Mouse (Mus musculus): Measurements from ENCODE around the gene Gm20388. TPM values are rescaled to one million over a fixed set of nuclear protein-coding genes. Genes with fewer than 3 reads are reported as not detected.

Gene Gm20388
- total RNA-seq, 1 experiment from 2014 or later, result 35.7 TPM

- ATAC-seq (replicated peaks; ENCODE audit: low read depth, poor library complexity, severe bottlenecking), result no peak
Observed at GRCm38 (mm10) chr8:122855123-122855522, 2944.5 kb downstream of the Gm20388 start.

GRCm38 (mm10) chr8:122856288-122856687 is 2945.6 kb downstream of the Gm20388 start:
- ATAC-seq (replicated peaks; ENCODE audit: low read depth, poor library complexity, severe bottlenecking), result no peak

- ATAC-seq (replicated peaks; ENCODE audit: low read depth, poor library complexity, severe bottlenecking), result no peak
Observed at GRCm38 (mm10) chr8:122859843-122860242, 2949.2 kb downstream of the Gm20388 start.

GRCm38 (mm10) chr8:122864719-122865129 is 2954.1 kb downstream of the Gm20388 start:
- peak; percentile 18; the same call in 1 of the 2 replicates for ATAC-seq (replicated peaks; ENCODE audit: low read depth, poor library complexity, severe bottlenecking)

GRCm38 (mm10) chr8:122865441-122865840 is 2954.8 kb downstream of the Gm20388 start:
- peak; percentile 24; the same call in 1 of the 2 replicates for ATAC-seq (replicated peaks; ENCODE audit: low read depth, poor library complexity, severe bottlenecking)

GRCm38 (mm10) chr8:122866231-122866630 is 2955.6 kb downstream of the Gm20388 start:
- no peak for ATAC-seq (replicated peaks; ENCODE audit: low read depth, poor library complexity, severe bottlenecking)

GRCm38 (mm10) chr8:122867982-122868381 is 2957.3 kb downstream of the Gm20388 start:
- no peak for ATAC-seq (replicated peaks; ENCODE audit: low read depth, poor library complexity, severe bottlenecking)

- ATAC-seq (replicated peaks; ENCODE audit: low read depth, poor library complexity, severe bottlenecking), result peak; percentile 89
Observed at GRCm38 (mm10) chr8:122870377-122870863, 2959.8 kb downstream of the Gm20388 start.

GRCm38 (mm10) chr8:122871663-122872062 is 2961.0 kb downstream of the Gm20388 start:
- ATAC-seq (replicated peaks; ENCODE audit: low read depth, poor library complexity, severe bottlenecking), result no peak

- ATAC-seq (replicated peaks; ENCODE audit: low read depth, poor library complexity, severe bottlenecking), result peak; percentile 45
Observed at GRCm38 (mm10) chr8:122873171-122873570, 2962.5 kb downstream of the Gm20388 start.

GRCm38 (mm10) chr8:122875186-122875585 is 2964.5 kb downstream of the Gm20388 start:
- no peak for ATAC-seq (replicated peaks; ENCODE audit: low read depth, poor library complexity, severe bottlenecking)

- ATAC-seq (replicated peaks; ENCODE audit: low read depth, poor library complexity, severe bottlenecking), result no peak
Observed at GRCm38 (mm10) chr8:122878231-122878630, 2967.6 kb downstream of the Gm20388 start.

- no peak for ATAC-seq (replicated peaks; ENCODE audit: low read depth, poor library complexity, severe bottlenecking)
Observed at GRCm38 (mm10) chr8:122880302-122880701, 2969.7 kb downstream of the Gm20388 start.

GRCm38 (mm10) chr8:122883671-122884070 is 2973.0 kb downstream of the Gm20388 start:
- no peak for ATAC-seq (replicated peaks; ENCODE audit: low read depth, poor library complexity, severe bottlenecking)

- ATAC-seq (replicated peaks; ENCODE audit: low read depth, poor library complexity, severe bottlenecking), result no peak
Observed at GRCm38 (mm10) chr8:122891440-122891839, 2980.8 kb downstream of the Gm20388 start.

GRCm38 (mm10) chr8:122893451-122893850 is 2982.8 kb downstream of the Gm20388 start:
- no peak for ATAC-seq (replicated peaks; ENCODE audit: low read depth, poor library complexity, severe bottlenecking)

GRCm38 (mm10) chr8:122896317-122896716 is 2985.7 kb downstream of the Gm20388 start:
- ATAC-seq (replicated peaks; ENCODE audit: low read depth, poor library complexity, severe bottlenecking), result no peak

GRCm38 (mm10) chr8:122897200-122897599 is 2986.6 kb downstream of the Gm20388 start:
- no peak for ATAC-seq (replicated peaks; ENCODE audit: low read depth, poor library complexity, severe bottlenecking)

- ATAC-seq (replicated peaks; ENCODE audit: low read depth, poor library complexity, severe bottlenecking), result 0 out of 2 replicates have a peak, but pooled peaks have one; percentile 9
Observed at GRCm38 (mm10) chr8:122898018-122898417, 2987.4 kb downstream of the Gm20388 start.

GRCm38 (mm10) chr8:122898473-122898872 is 2987.8 kb downstream of the Gm20388 start:
- ATAC-seq (replicated peaks; ENCODE audit: low read depth, poor library complexity, severe bottlenecking), result peak; percentile 35; the same call in 1 of the 2 replicates

- no peak for ATAC-seq (replicated peaks; ENCODE audit: low read depth, poor library complexity, severe bottlenecking)
Observed at GRCm38 (mm10) chr8:122899085-122899484, 2988.4 kb downstream of the Gm20388 start.

GRCm38 (mm10) chr8:122901476-122901875 is 2990.8 kb downstream of the Gm20388 start:
- no peak for ATAC-seq (replicated peaks; ENCODE audit: low read depth, poor library complexity, severe bottlenecking)

Data from common myeloid progenitor, adult 5-6 weeks (primary cell).